In the genomic region with DNA sequence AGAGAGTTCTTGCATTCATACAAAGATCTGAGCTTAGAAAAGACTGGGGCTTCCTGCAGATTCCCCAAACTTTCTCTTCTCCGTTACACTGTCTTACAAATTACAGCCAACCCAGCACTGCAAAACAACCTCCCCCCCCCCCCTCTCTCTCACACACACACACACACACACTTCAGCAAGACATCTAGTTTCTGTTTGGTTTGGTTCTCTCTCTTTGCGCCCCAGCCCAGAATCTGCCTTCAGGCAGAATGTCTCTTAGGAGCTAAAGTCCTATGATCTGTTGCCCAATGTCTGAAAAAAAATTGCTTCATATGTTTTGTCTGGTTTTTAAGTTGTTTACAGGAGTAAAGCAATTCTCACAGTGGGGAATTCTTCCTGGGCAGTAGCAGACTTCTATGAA, we compare ENCODE assay signal across 18 mouse cellular contexts. TPM values are rescaled to one million over a fixed set of nuclear protein-coding genes. Genes with fewer than 3 reads are reported as not detected.
DNase-seq lines count a peak whose midpoint lies in the region; TF ChIP-seq lines count a peak whose summit lies in the region.
"Had no signal": no experiment of that assay in that cellular context is flagged by ENCODE, and none has a peak within 500 bp of the region (broad histone marks: within the 10 kb centered on the region; RNA-seq: fewer than 3 reads in every experiment).

No protein-coding gene starts in this region.

- TF ChIP-seq POLR2A in brain, embryonic 14.5 days (IDR thresholded peaks at IDR 0.05; ENCODE audit: borderline replicate concordance, extremely low read depth, insufficient read depth, insufficient read length, poor library complexity, severe bottlenecking), result no peak

- intact Hi-C loops in left cerebral cortex, postnatal 36 days (cut with DNase I), result loop anchor here (5.0 kb wide), 1 partner anchor 76 kb away; the partner anchor contains the start of gene Lrrc58

- WGBS in heart, embryonic 10.5 days, result 66% methylated on average over 2 of the region's 2 CpGs

- 0 out of 2 replicates have a peak, but pooled peaks cover 2% of the 10 kb centered on the region for H3K4me1 ChIP-seq in heart, embryonic 10.5 days
- H3K4me1 ChIP-seq: heart, embryonic 15.5 days; stomach, embryonic 15.5 days had no signal

- no peaks in the 10 kb centered on the region for H3K27me3 ChIP-seq in heart, embryonic 10.5 days (ENCODE audit: insufficient read depth, poor library complexity, severe bottlenecking)
- H3K27me3 ChIP-seq: embryonic facial prominence, embryonic 15.5 days; heart, embryonic 15.5 days; stomach, embryonic 15.5 days had no signal

- H3K4me3 ChIP-seq in heart, embryonic 10.5 days, result no peak overlapping the region
- H3K4me3 ChIP-seq: embryonic facial prominence, embryonic 15.5 days; gastrocnemius, adult 2 months; heart, embryonic 15.5 days; myocyte; stomach, embryonic 15.5 days had no signal

- H3K27ac ChIP-seq in heart, embryonic 10.5 days, result no peak overlapping the region
- H3K27ac ChIP-seq: embryonic facial prominence, embryonic 15.5 days; gastrocnemius, adult 2 months; heart, embryonic 15.5 days; stomach, embryonic 15.5 days had no signal

- no peaks in the 10 kb centered on the region for H3K9me3 ChIP-seq in heart, embryonic 10.5 days
- H3K9me3 ChIP-seq: embryonic facial prominence, embryonic 15.5 days; heart, embryonic 15.5 days; stomach, embryonic 15.5 days had no signal

- no peaks in the 10 kb centered on the region for H3K36me3 ChIP-seq in heart, embryonic 10.5 days
- H3K36me3 ChIP-seq: embryonic facial prominence, embryonic 15.5 days; heart, embryonic 15.5 days; stomach, embryonic 15.5 days had no signal

- no peak for TF ChIP-seq CTCF in brain, embryonic 14.5 days (IDR thresholded peaks at IDR 0.05; ENCODE audit: borderline replicate concordance, extremely low read depth, insufficient read depth, insufficient read length)

- DNase-seq in heart, adult 8-10 months (ENCODE audit: low spot score), result peak; percentile 19
- DNase-seq in heart, embryonic 10.5 days (ENCODE audit: low spot score), result no peak
- DNase-seq in 3T3-L1 (ENCODE audit: low read depth, low spot score), result peak; percentile 78
- DNase-seq in brain, embryonic 14.5 days (ENCODE audit: low read depth), result peak; percentile 77
- DNase-seq in lung, postnatal 36 days, result peak; percentile 56
- DNase-seq in left cerebral cortex, postnatal 36 days (ENCODE audit: low spot score in 2 of 2), result no peak
- no peak for DNase-seq in gastrocnemius, postnatal 4 days (ENCODE audit: low spot score in 2 of 2)
- DNase-seq: cerebellum, postnatal 25 days; gastrocnemius, adult 2 months; layer of hippocampus, adult 9-11 months; right cerebral cortex, postnatal 4 days; thymus, postnatal 14 days had no signal

RNA-seq across cellular contexts. Expression of gene Gpr156, which starts 27.4 kb away (rescaled TPM):
- under 1 TPM in 1 of 4 experiments, not detected in 3; 0.06 TPM for total RNA-seq in heart, adult 8-10 months (2022)
- 0.40 and 0.67 TPM in 2 replicates for polyA plus RNA-seq in heart, embryonic 10.5 days (2016; fragmentation: Nextera tagmentation; extraction: Ambion mirVana)
- 6.0 and 7.0 TPM in 2 replicates for polyA plus RNA-seq in brain, embryonic 14.5 days (2012; rRNA removed)
- under 1 TPM; 0.39 to 0.54 TPM for total RNA-seq in left cerebral cortex, postnatal 36 days (2021)
- total RNA-seq in gastrocnemius, postnatal 4 days (2021), result 1 to 10 TPM in 1 of 2 experiments, under 1 TPM in 1; 0.88 to 1.5 TPM
- total RNA-seq: gastrocnemius, adult 2 months had no signal
- polyA plus RNA-seq: CD4-positive, CD25-positive, alpha-beta regulatory T cell, adult 4 months; liver, embryonic 16.5 days had no signal

Comparison
In these comparisons a context has a peak if more than half of its experiments do, and no peak if none do; other contexts are left out.
1. DNase-seq: peak in heart, adult 8-10 months (single experiment), 3T3-L1 (single experiment), brain, embryonic 14.5 days (single experiment) and lung, postnatal 36 days (single experiment); none in heart, embryonic 10.5 days (single experiment), left cerebral cortex, postnatal 36 days (0 of 2) and gastrocnemius, postnatal 4 days (0 of 2).